24 mouse cellular contexts compared by ENCODE assay signal in the genomic region with DNA sequence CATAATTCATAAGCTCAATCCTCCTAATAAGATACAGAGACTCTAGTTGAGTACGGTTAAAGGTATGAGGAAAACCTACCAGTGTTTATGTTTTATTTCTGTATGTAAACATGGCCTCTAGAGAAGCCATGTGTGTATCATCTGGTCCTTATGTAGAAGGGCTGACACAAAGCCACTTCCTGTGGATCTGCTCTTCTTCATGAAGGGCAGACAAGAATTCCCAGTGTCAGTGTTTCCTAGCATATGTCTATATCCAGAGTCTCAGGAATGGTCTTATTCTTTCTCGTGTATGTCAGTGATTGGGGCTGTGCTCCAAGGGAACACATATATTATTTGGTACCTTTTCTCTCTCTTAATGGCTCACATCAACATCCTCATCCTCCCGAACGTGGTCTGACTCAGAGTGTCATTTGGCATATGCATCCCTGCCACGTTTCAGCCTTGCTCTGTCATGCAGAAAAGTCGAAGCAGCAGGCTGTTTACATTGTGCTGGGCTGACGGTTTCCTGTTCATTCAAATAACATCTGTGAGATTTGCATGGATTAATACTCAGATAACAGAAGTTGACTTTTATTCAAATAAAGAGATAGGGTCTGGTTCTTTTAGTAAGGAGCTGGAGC. TPM values are rescaled to one million over a fixed set of nuclear protein-coding genes. Genes with fewer than 3 reads are reported as not detected.
A peak's percentile ranks its signal among the peaks of the same experiment; 100 is the strongest.
DNase-seq lines count a peak whose midpoint lies in the region; ATAC-seq and TF ChIP-seq lines count a peak whose summit lies in the region.
"Had no signal": no experiment of that assay in that cellular context is flagged by ENCODE, and none has a peak within 500 bp of the region (broad histone marks: within the 10 kb centered on the region; RNA-seq: fewer than 3 reads in every experiment).

No protein-coding gene starts in this region.

- 0 out of 2 replicates have a peak, but pooled peaks have one; percentile 58 for ATAC-seq in intestine, embryonic 14.5 days (replicated peaks; ENCODE audit: low FRiP score, low TSS enrichment, low read depth)
- no peak for ATAC-seq in intestine, postnatal 0 days
- ATAC-seq in midbrain, embryonic 14.5 days (ENCODE audit: low FRiP score, low TSS enrichment) = no peak
- ATAC-seq in midbrain, embryonic 11.5 days (ENCODE audit: low FRiP score) = no peak
- ATAC-seq: CD4-positive, CD25-positive, alpha-beta regulatory T cell, adult 4 months; forebrain, embryonic 15.5 days had no signal

- H3K27me3 ChIP-seq in intestine, embryonic 14.5 days (replicated peaks; ENCODE audit: control insufficient read depth, insufficient read depth, low read length) = no peaks in the 10 kb centered on the region
- no peaks in the 10 kb centered on the region for H3K27me3 ChIP-seq in intestine, postnatal 0 days (replicated peaks; ENCODE audit: control insufficient read depth, insufficient read depth, low read length)
- no peaks in the 10 kb centered on the region for H3K27me3 ChIP-seq in midbrain, embryonic 14.5 days (ENCODE audit: control insufficient read depth, insufficient read depth, low read length)
- H3K27me3 ChIP-seq in midbrain, embryonic 11.5 days (ENCODE audit: control insufficient read depth, insufficient read depth, low read length) = no peaks in the 10 kb centered on the region
- H3K27me3 ChIP-seq: embryonic facial prominence, embryonic 15.5 days; forebrain, embryonic 15.5 days; hindbrain, embryonic 12.5 days had no signal

- no peak overlapping the region for H3K4me2 ChIP-seq in intestine, embryonic 14.5 days (ENCODE audit: low read length)
- no peak overlapping the region for H3K4me2 ChIP-seq in intestine, postnatal 0 days (replicated peaks; ENCODE audit: low read depth)
- no peak overlapping the region for H3K4me2 ChIP-seq in midbrain, embryonic 14.5 days (ENCODE audit: low read length)
- no peak overlapping the region for H3K4me2 ChIP-seq in midbrain, embryonic 11.5 days
- H3K4me2 ChIP-seq: embryonic facial prominence, embryonic 15.5 days; forebrain, embryonic 15.5 days; hindbrain, embryonic 12.5 days had no signal

- peak overlapping the region; percentile 69; the same call in 1 of the 2 replicates for H3K27ac ChIP-seq in intestine, embryonic 14.5 days (ENCODE audit: low read depth)
- H3K27ac ChIP-seq in intestine, postnatal 0 days (ENCODE audit: low read depth, low read length) = no peak overlapping the region
- H3K27ac ChIP-seq in midbrain, embryonic 14.5 days (replicated peaks; ENCODE audit: low read depth, low read length) = no peak overlapping the region
- no peak overlapping the region for H3K27ac ChIP-seq in midbrain, embryonic 11.5 days (ENCODE audit: low read depth, low read length)
- H3K27ac ChIP-seq: embryonic facial prominence, embryonic 15.5 days; forebrain, embryonic 10.5 days; forebrain, embryonic 15.5 days; heart, embryonic 10.5 days; hindbrain, embryonic 12.5 days had no signal

- H3K9ac ChIP-seq in intestine, embryonic 14.5 days (ENCODE audit: low read length) = no peak overlapping the region
- no peak overlapping the region for H3K9ac ChIP-seq in intestine, postnatal 0 days (ENCODE audit: low read depth, low read length)
- no peak overlapping the region for H3K9ac ChIP-seq in midbrain, embryonic 14.5 days (replicated peaks; ENCODE audit: low read length)
- no peak overlapping the region for H3K9ac ChIP-seq in midbrain, embryonic 11.5 days (ENCODE audit: low read length)
- H3K9ac ChIP-seq: embryonic facial prominence, embryonic 15.5 days; forebrain, embryonic 15.5 days; hindbrain, embryonic 12.5 days had no signal

- no peaks in the 10 kb centered on the region for H3K9me3 ChIP-seq in intestine, embryonic 14.5 days (ENCODE audit: control insufficient read depth, low read length)
- no peaks in the 10 kb centered on the region for H3K9me3 ChIP-seq in intestine, postnatal 0 days (ENCODE audit: control insufficient read depth)
- no peaks in the 10 kb centered on the region for H3K9me3 ChIP-seq in midbrain, embryonic 14.5 days (ENCODE audit: control insufficient read depth, low read length)
- no peaks in the 10 kb centered on the region for H3K9me3 ChIP-seq in midbrain, embryonic 11.5 days (ENCODE audit: control insufficient read depth, low read length)
- H3K9me3 ChIP-seq: embryonic facial prominence, embryonic 15.5 days; forebrain, embryonic 10.5 days; forebrain, embryonic 15.5 days; G1E; heart, embryonic 10.5 days; hindbrain, embryonic 12.5 days had no signal

- DNase-seq in intestine, embryonic 14.5 days (ENCODE audit: low spot score) = no peak
- peak; percentile 6 for DNase-seq in midbrain, embryonic 14.5 days
- DNase-seq in midbrain, embryonic 11.5 days (ENCODE audit: low spot score, missing footprints) = no peak
- peak; percentile 81 for DNase-seq in adipocyte (ENCODE audit: low spot score)
- DNase-seq in retina, postnatal 1 day = peak; percentile 58
- DNase-seq in layer of hippocampus, adult 18-20 months (ENCODE audit: low spot score in 2 of 2) = no peak
- DNase-seq: adrenal gland, postnatal 10 days; B cell, adult 2 months; cerebellum, adult 11 months; cerebellum, adult 8-10 months; cerebellum, postnatal 25 days; gastrocnemius, postnatal 36 days; heart, adult 11 months; heart, postnatal 10 days; heart, postnatal 4 days had no signal

- no peak for TF ChIP-seq CTCF in intestine, postnatal 0 days (IDR thresholded peaks at IDR 0.05; ENCODE audit: low read depth)

- peaks cover 3% of the 10 kb centered on the region; the same call in 1 of the 2 replicates for H3K4me1 ChIP-seq in intestine, embryonic 14.5 days (replicated peaks; ENCODE audit: control insufficient read depth, insufficient read depth, low read length)
- H3K4me1 ChIP-seq in intestine, postnatal 0 days (replicated peaks; ENCODE audit: control insufficient read depth, insufficient read depth, low read length) = no peaks in the 10 kb centered on the region
- no peaks in the 10 kb centered on the region for H3K4me1 ChIP-seq in midbrain, embryonic 14.5 days (ENCODE audit: control insufficient read depth, insufficient read depth, low read length)
- H3K4me1 ChIP-seq in midbrain, embryonic 11.5 days (ENCODE audit: control insufficient read depth, insufficient read depth, low read length) = no peaks in the 10 kb centered on the region
- H3K4me1 ChIP-seq: embryonic facial prominence, embryonic 15.5 days; forebrain, embryonic 10.5 days; forebrain, embryonic 15.5 days; heart, embryonic 10.5 days; hindbrain, embryonic 12.5 days had no signal

- 24% methylated on average over 7 of the region's 7 CpGs for WGBS in intestine, embryonic 14.5 days
- WGBS in intestine, postnatal 0 days = 45% methylated on average over 7 of the region's 7 CpGs
- 37% methylated on average over 7 of the region's 7 CpGs for WGBS in midbrain, embryonic 14.5 days
- 48% methylated on average over 7 of the region's 7 CpGs for WGBS in midbrain, embryonic 11.5 days

- H3K4me3 ChIP-seq in intestine, embryonic 14.5 days (ENCODE audit: low read depth, low read length) = no peak overlapping the region
- H3K4me3 ChIP-seq in intestine, postnatal 0 days (ENCODE audit: low read depth, low read length) = no peak overlapping the region
- no peak overlapping the region for H3K4me3 ChIP-seq in midbrain, embryonic 14.5 days (replicated peaks; ENCODE audit: low read depth, low read length)
- H3K4me3 ChIP-seq in midbrain, embryonic 11.5 days (ENCODE audit: low read depth, low read length) = no peak overlapping the region
- H3K4me3 ChIP-seq: embryonic facial prominence, embryonic 15.5 days; erythroblast, embryonic 14.5 days; forebrain, embryonic 10.5 days; forebrain, embryonic 15.5 days; heart, embryonic 10.5 days; hindbrain, embryonic 12.5 days had no signal

- no peaks in the 10 kb centered on the region for H3K36me3 ChIP-seq in intestine, embryonic 14.5 days (ENCODE audit: control insufficient read depth, insufficient read depth, low read length)
- H3K36me3 ChIP-seq in intestine, postnatal 0 days (ENCODE audit: control insufficient read depth, insufficient read depth) = no peaks in the 10 kb centered on the region
- H3K36me3 ChIP-seq in midbrain, embryonic 14.5 days (ENCODE audit: control insufficient read depth, insufficient read depth, low read length) = no peaks in the 10 kb centered on the region
- no peaks in the 10 kb centered on the region for H3K36me3 ChIP-seq in midbrain, embryonic 11.5 days (ENCODE audit: control insufficient read depth, insufficient read depth, low read length)
- H3K36me3 ChIP-seq: embryonic facial prominence, embryonic 15.5 days; forebrain, embryonic 10.5 days; forebrain, embryonic 15.5 days; G1E; heart, embryonic 10.5 days; hindbrain, embryonic 12.5 days had no signal

RNA-seq across cellular contexts. Expression of a gene that starts 59.3 kb away (rescaled TPM):
- polyA plus RNA-seq in intestine, embryonic 14.5 days (2014; fragmentation: Nextera tagmentation; extraction: Ambion mirVana) = 33.2 and 35.1 TPM in 2 replicates
- polyA plus RNA-seq in intestine, postnatal 0 days (2015; fragmentation: Nextera tagmentation; extraction: Ambion mirVana) = 8.8 and 10.9 TPM in 2 replicates
- polyA plus RNA-seq in midbrain, embryonic 14.5 days (2014; fragmentation: Nextera tagmentation; extraction: Ambion mirVana) = 18.5 and 26.6 TPM in 2 replicates
- 37.0 and 38.5 TPM in 2 replicates for polyA plus RNA-seq in midbrain, embryonic 11.5 days (2014; fragmentation: Nextera tagmentation; extraction: Ambion mirVana)
- total RNA-seq in layer of hippocampus, adult 18-20 months (2021) = 10 to 100 TPM; 26.0 to 26.2 TPM

Comparison
In these comparisons a context has a peak if more than half of its experiments do, and no peak if none do; other contexts are left out.
1. DNase-seq: peak in midbrain, embryonic 14.5 days (single experiment), adipocyte (single experiment) and retina, postnatal 1 day (single experiment); none in intestine, embryonic 14.5 days (single experiment), midbrain, embryonic 11.5 days (single experiment) and layer of hippocampus, adult 18-20 months (0 of 2).